In the genomic region with DNA sequence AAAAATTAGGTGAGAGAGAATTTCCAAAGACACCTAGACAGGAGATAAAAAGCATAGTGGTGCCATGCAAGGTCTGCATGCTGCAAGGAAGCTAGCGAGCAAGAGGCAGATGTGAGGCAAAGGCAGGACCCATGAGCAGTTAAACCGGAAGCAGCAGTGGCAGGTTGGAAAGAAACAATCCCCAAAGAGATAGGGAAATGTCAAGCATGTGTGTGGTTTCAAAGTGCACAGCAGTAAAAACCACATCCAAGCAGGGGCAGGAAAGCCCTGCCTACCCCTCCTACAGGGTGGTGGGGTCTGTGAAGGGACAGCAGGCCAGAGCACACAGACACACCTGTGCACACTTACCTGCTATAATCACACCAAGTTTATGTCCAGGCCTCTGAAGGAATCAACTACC, we compare ENCODE assay signal across 23 mouse cellular contexts.
DNase-seq lines count a peak whose midpoint lies in the region; ATAC-seq and TF ChIP-seq lines count a peak whose summit lies in the region.
"Had no signal": no experiment of that assay in that cellular context is flagged by ENCODE, and none has a peak within 500 bp of the region (broad histone marks: within the 10 kb centered on the region; RNA-seq: fewer than 3 reads in every experiment).

No protein-coding gene starts in this region.

- no peaks in the 10 kb centered on the region for H3K4me1 ChIP-seq in forebrain, postnatal 0 days (ENCODE audit: insufficient read depth)
- H3K4me1 ChIP-seq: forebrain, embryonic 13.5 days; heart, embryonic 10.5 days had no signal

- H3K4me2 ChIP-seq in forebrain, postnatal 0 days (ENCODE audit: low read depth), result no peak overlapping the region
- H3K4me2 ChIP-seq: forebrain, embryonic 13.5 days; liver, embryonic 11.5 days; midbrain, embryonic 11.5 days had no signal

- H3K4me3 ChIP-seq in forebrain, postnatal 0 days (ENCODE audit: low read depth, low read length), result no peak overlapping the region
- H3K4me3 ChIP-seq: erythroblast, embryonic 14.5 days; forebrain, embryonic 13.5 days; heart, embryonic 10.5 days had no signal

- H3K36me3 ChIP-seq in forebrain, postnatal 0 days (ENCODE audit: insufficient read depth), result 0 out of 2 replicates have a peak, but pooled peaks cover 3% of the 10 kb centered on the region
- H3K36me3 ChIP-seq: G1E; heart, embryonic 10.5 days had no signal

- H3K9ac ChIP-seq in forebrain, postnatal 0 days, result no peak overlapping the region
- H3K9ac ChIP-seq: forebrain, embryonic 13.5 days had no signal

- TF ChIP-seq CTCF in forebrain, postnatal 0 days (IDR thresholded peaks at IDR 0.05; ENCODE audit: low read depth), result no peak

- DNase-seq in 416B (ENCODE audit: low read depth), result peak; percentile 52
- peak; percentile 71 for DNase-seq in CD4-positive, CD25-positive, alpha-beta regulatory T cell, adult 2 months (ENCODE audit: low read depth, low spot score)
- peak; percentile 69 for DNase-seq in thymus, postnatal 14 days
- DNase-seq in adrenal gland, postnatal 4 days (ENCODE audit: low spot score in 2 of 2), result no peak
- DNase-seq in forebrain, postnatal 0 days, result no peak
- DNase-seq in left cerebral cortex, adult 18-20 months (ENCODE audit: low spot score in 2 of 2), result no peak
- DNase-seq: adrenal gland, postnatal 36 days; cerebellum, adult 2 months; gastrocnemius, postnatal 36 days; heart, postnatal 10 days; kidney, adult 9 months; kidney, postnatal 4 days; layer of hippocampus, adult 9-11 months; lung, adult 2 months; lung, postnatal 36 days; right cerebral cortex, adult 18-20 months had no signal

- peak; percentile 28 for ATAC-seq in megakaryocyte, adult 5-6 weeks (ENCODE audit: poor library complexity, severe bottlenecking)
- ATAC-seq in forebrain, postnatal 0 days, result no peak
- ATAC-seq: forebrain, embryonic 13.5 days had no signal

- whole genome bisulfite sequencing in forebrain, postnatal 0 days, result 89% methylated on average over 2 of the region's 2 CpGs

- no peaks in the 10 kb centered on the region for H3K9me3 ChIP-seq in forebrain, postnatal 0 days (ENCODE audit: low read length)
- H3K9me3 ChIP-seq: forebrain, embryonic 13.5 days; G1E; heart, embryonic 10.5 days had no signal

- no peaks in the 10 kb centered on the region for H3K27me3 ChIP-seq in forebrain, postnatal 0 days (ENCODE audit: insufficient read depth, low read length)
- H3K27me3 ChIP-seq: forebrain, embryonic 13.5 days had no signal

- H3K27ac ChIP-seq in forebrain, postnatal 0 days (ENCODE audit: low read depth, low read length), result no peak overlapping the region
- H3K27ac ChIP-seq: forebrain, embryonic 13.5 days; heart, embryonic 10.5 days had no signal

Comparison
In these comparisons a context has a peak if more than half of its experiments do, and no peak if none do; other contexts are left out.
1. DNase-seq: peak in 416B (single experiment), CD4-positive, CD25-positive, alpha-beta regulatory T cell, adult 2 months (single experiment) and thymus, postnatal 14 days (single experiment); none in adrenal gland, postnatal 4 days (0 of 2), forebrain, postnatal 0 days (single experiment) and left cerebral cortex, adult 18-20 months (0 of 2).